Mouse (Mus musculus): ENCODE results near the gene Gm20388. TPM values are rescaled to one million over a fixed set of nuclear protein-coding genes. Genes with fewer than 3 reads are reported as not detected.

Gene Gm20388
- polyA plus RNA-seq, 1 experiment from 2014 or later: not detected

DNA sequence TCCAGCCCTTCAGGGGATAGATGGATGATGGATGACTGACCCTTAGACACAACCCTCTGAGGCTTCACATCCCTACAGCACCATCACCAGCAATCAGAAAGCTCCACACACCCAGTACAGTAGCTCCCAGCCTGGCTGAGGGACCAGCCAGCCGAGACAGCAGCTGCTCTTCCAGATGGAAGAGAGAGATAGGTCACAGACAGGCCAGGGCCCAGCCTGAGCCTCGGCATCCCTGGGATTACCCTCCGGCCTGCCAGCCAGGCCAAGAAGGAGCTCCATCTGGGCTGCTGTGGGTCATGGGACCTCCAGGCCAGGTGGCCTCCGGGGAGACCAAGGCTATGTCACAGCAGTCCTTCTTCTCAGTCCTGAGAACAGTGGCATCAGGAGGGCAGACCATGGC lies 2332.7 kb downstream of the Gm20388 start:
- 43% methylated on average over 4 of the region's 4 CpGs for WGBS (ENCODE audit: insufficient replicate concordance)
- Histone ChIP-seq H3K27ac (no peak overlapping the region), H3K4me3 (no peak overlapping the region), H3K4me1 (no peaks in the 10 kb centered on the region), H3K9ac (no peak overlapping the region), H3K27me3 (replicated peaks) (peaks cover 28% of the 10 kb centered on the region), H3K36me3 (no peaks in the 10 kb centered on the region), H3K9me3 (replicated peaks) (no peaks in the 10 kb centered on the region), H3K4me2 (no peak overlapping the region)
- ATAC-seq: no peak

DNA sequence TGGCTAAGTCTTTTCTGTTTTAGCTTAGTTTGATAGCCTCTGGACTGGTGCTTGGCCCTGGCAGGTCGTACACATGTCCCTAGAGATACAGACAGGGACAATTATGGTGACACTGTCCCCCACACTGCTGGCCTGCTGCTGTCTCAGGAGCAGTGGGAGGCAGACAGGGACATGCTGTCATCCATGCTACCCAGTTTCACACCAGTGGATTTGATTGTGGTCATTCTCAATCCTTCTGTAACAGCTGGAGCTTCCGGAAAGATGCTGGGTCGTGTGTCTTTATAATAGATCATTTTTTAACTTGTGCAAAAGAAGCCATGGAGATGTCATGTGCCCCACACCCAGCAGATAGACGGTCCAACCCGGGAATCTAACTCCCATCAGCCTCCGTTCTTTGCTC lies 2334.5 kb downstream of the Gm20388 start:
- 64% methylated on average over 6 of the region's 6 CpGs for WGBS (ENCODE audit: insufficient replicate concordance)
- H3K4me2 ChIP-seq: no peak overlapping the region
- no peaks in the 10 kb centered on the region for H3K36me3 ChIP-seq
- H3K9ac ChIP-seq: no peak overlapping the region
- peaks cover 42% of the 10 kb centered on the region for H3K27me3 ChIP-seq (replicated peaks)
- no peaks in the 10 kb centered on the region for H3K9me3 ChIP-seq (replicated peaks)
- no peak overlapping the region for H3K4me3 ChIP-seq
- no peak for ATAC-seq
- no peak overlapping the region for H3K27ac ChIP-seq
- H3K4me1 ChIP-seq: no peaks in the 10 kb centered on the region

DNA sequence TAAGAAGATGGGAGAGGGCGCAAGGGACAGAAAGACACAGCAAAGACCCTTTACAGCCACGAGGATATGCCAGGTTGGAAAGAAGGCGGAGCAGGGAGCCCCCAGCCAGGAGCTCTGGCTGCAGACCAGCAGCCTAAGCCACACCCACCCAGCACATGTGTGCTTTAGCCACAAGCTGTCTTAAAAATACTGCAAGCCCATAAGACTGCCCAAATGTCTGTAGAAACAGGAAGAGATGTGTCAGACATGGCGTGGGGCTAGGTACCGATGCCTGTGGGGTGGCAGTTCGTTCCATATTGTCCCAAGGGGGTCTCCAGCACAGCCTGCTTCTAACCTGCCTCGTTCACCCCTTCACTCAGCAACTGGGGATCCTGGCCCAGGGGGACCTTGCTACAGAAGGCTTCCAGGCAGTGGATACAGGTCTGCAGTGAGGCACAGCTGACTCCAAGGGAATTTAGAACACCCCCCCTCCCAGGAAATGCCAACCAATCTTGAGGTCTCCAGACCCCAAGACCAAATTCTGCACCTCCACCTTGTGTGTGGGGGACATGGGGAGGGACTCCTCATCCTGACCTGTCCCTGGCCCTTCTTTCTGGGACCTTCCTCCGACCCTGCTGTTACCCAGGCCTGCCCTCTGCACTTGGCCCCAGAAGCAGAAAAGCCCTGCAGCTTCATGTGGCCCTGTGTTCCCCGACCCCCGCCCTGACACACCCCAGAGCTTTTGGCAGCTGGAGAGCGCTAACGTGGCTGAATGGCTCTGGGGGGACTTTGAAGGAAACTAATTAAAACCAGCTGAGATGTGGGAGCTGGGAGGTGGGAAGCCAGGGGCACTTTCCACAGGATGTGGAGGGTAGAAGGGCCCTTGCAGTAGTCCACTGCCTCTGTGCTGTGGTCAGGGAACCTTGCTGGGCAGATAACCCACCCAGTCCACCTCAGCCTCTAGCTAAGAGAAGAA lies 2335.9 kb downstream of the Gm20388 start:
- Histone ChIP-seq H3K27ac (no peak overlapping the region), H3K36me3 (no peaks in the 10 kb centered on the region), H3K27me3 (replicated peaks) (peaks cover 53% of the 10 kb centered on the region), H3K4me2 (no peak overlapping the region), H3K9ac (no peak overlapping the region), H3K9me3 (replicated peaks) (no peaks in the 10 kb centered on the region), H3K4me3 (no peak overlapping the region), H3K4me1 (no peaks in the 10 kb centered on the region)
- ATAC-seq: no peak
- 34% methylated on average over 12 of the region's 12 CpGs for WGBS (ENCODE audit: insufficient replicate concordance)

DNA sequence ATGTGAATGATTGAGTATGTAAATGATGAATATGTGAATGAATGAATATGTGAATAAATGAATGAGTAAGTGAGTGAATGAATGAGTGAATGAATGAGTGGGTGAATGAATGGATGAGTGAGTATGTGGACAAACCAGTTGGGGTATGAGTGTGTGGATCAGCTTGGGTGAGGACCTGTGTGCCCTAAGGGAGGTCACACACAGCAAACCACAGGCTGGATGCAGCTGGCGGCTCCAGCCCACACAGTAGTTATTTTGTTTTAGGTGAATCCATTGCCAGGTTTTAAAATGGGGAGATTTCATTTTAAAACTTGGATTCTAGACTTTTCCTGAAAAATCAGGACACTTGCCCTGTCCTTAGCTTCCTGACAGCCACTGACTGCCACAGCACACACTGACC lies 2341.1 kb downstream of the Gm20388 start:
- Histone ChIP-seq H3K4me2 (no peak overlapping the region), H3K4me3 (no peak overlapping the region), H3K36me3 (no peaks in the 10 kb centered on the region), H3K27ac (no peak overlapping the region), H3K9me3 (replicated peaks) (no peaks in the 10 kb centered on the region), H3K9ac (no peak overlapping the region), H3K4me1 (no peaks in the 10 kb centered on the region), H3K27me3 (replicated peaks) (peaks cover 81% of the 10 kb centered on the region)
- WGBS (ENCODE audit: insufficient replicate concordance): 77% methylated on average over 1 of the region's 1 CpGs
- no peak for ATAC-seq

DNA sequence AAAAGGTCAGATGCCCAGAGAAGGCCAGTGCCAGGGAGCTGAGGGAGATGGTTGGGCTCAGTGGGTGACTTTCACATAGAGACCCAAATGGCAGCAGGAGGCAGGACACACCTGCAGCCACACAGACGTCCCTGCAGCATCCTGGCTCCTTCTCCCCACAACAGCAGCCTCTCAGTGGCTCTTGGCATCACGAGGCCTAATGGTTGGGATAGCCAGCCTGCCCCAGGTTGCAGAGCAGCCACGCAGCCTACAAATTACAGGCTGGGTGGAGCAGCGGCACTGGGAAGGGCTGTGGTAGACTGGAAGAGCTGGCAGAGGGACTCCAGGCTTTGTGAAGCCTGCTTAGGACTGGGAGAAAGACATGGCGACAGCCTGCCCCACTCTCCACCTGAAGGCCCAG lies 2341.7 kb downstream of the Gm20388 start:
- Histone ChIP-seq H3K36me3 (no peaks in the 10 kb centered on the region), H3K9ac (no peak overlapping the region), H3K4me2 (no peak overlapping the region), H3K27ac (no peak overlapping the region), H3K4me3 (no peak overlapping the region), H3K4me1 (no peaks in the 10 kb centered on the region), H3K27me3 (replicated peaks) (peaks cover 84% of the 10 kb centered on the region), H3K9me3 (replicated peaks) (no peaks in the 10 kb centered on the region)
- WGBS (ENCODE audit: insufficient replicate concordance): 47% methylated on average over 5 of the region's 5 CpGs
- no peak for ATAC-seq

DNA sequence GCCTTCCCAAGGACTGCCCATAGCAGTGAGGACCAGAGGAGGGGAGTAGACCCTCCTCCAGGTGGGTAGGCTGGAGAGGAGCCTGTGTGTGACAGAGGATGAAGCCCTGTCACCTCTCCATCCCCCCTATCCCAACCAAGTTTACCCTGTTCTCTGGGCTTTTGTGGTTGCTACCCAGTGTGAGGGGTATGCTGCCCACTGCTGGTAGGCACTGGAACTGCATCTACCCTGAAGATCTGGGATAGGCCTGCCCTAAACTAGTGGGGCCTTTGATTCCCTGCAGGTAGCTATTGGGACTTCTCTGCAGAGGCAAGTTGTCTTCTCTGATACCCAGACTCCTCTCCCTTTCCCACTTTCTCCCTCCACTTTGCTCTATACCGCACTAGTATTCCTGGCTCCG lies 2348.7 kb downstream of the Gm20388 start:
- H3K9me3 ChIP-seq (replicated peaks): no peaks in the 10 kb centered on the region
- no peak overlapping the region for H3K9ac ChIP-seq
- H3K27ac ChIP-seq: no peak overlapping the region
- H3K4me2 ChIP-seq: no peak overlapping the region
- H3K4me3 ChIP-seq: no peak overlapping the region
- H3K36me3 ChIP-seq: no peaks in the 10 kb centered on the region
- no peak for ATAC-seq
- peaks cover 96% of the 10 kb centered on the region for H3K27me3 ChIP-seq (replicated peaks)
- H3K4me1 ChIP-seq: peaks cover 2% of the 10 kb centered on the region; the same call in 1 of the 2 replicates
- 58% methylated on average over 2 of the region's 2 CpGs for WGBS (ENCODE audit: insufficient replicate concordance)

DNA sequence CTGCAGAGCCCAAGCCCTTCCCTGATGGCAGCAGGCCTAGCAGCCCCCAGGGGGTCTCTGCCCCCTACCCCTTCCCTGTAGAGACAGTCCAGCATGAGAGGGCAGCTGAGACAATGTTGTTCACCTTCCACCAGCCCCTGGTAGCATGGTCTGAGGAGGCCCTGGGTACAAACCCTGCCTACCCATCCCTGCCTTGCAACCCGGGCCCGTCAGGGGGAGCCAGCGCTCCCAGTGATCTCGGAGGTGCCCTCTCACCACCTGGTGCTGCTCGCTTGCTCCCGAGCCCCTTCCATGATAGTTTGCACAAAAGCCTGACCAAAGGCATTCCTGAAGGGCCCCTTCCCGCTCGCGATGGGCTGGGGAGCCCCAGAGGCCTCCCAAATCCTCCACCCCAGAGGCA lies 2350.1 kb downstream of the Gm20388 start:
- Histone ChIP-seq H3K36me3 (no peaks in the 10 kb centered on the region), H3K4me2 (no peak overlapping the region), H3K4me3 (no peak overlapping the region), H3K27ac (no peak overlapping the region), H3K9ac (no peak overlapping the region), H3K4me1 (peaks cover 6% of the 10 kb centered on the region; the same call in 1 of the 2 replicates), H3K9me3 (replicated peaks) (no peaks in the 10 kb centered on the region), H3K27me3 (replicated peaks) (peaks cover 96% of the 10 kb centered on the region)
- ATAC-seq: no peak
- WGBS (ENCODE audit: insufficient replicate concordance): 51% methylated on average over 9 of the region's 9 CpGs

DNA sequence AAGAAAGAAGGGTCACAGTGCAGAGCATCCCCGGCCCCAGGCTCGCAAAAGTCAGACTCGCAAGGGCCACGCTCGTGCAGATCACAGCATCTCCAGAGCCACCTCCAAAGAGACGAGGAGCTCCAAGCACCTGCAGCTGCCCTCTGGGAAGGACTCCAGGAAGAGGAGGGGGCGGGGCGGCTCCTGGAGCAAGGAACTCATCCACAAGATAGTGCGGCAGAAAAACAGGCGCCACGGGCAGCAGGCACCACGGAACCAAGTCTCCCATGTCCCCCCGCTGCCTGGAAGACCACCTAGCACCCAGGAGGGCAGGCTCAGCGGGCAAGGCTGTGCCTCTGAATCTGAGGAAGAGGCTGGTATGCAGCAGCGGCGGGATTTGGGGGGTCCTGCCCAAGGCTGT lies 2352.2 kb downstream of the Gm20388 start:
- no peaks in the 10 kb centered on the region for H3K36me3 ChIP-seq
- H3K4me3 ChIP-seq: no peak overlapping the region
- H3K27ac ChIP-seq: no peak overlapping the region
- H3K27me3 ChIP-seq (replicated peaks): peaks cover 96% of the 10 kb centered on the region
- ATAC-seq: no peak
- no peaks in the 10 kb centered on the region for H3K9me3 ChIP-seq (replicated peaks)
- no peak overlapping the region for H3K9ac ChIP-seq
- WGBS (ENCODE audit: insufficient replicate concordance): 47% methylated on average over 16 of the region's 16 CpGs
- H3K4me1 ChIP-seq: peaks cover 6% of the 10 kb centered on the region; the same call in 1 of the 2 replicates
- H3K4me2 ChIP-seq: no peak overlapping the region

DNA sequence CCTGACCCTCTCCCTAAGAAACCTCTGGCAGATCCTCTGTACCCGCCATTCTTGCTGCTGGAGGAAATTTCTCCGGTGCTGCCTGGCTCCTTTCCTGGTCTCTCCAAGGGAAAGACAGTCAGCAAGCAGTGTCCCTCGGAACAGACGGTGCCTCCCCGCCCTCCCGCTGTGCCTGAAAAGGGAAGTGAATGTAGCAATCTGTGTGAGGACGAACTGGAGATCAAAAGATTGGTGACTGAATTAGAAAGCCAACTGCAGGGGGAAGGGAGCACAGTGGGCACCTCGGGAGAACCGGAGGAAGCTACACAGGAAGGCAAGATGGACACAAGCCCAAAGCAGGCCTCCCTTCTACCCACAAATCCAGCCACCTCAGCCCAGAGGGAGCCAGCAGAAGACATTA lies 2353.6 kb downstream of the Gm20388 start:
- WGBS (ENCODE audit: insufficient replicate concordance): 12% methylated on average over 9 of the region's 9 CpGs
- H3K4me2 ChIP-seq: no peak overlapping the region
- ATAC-seq: no peak
- no peak overlapping the region for H3K9ac ChIP-seq
- no peak overlapping the region for H3K27ac ChIP-seq
- peaks cover 16% of the 10 kb centered on the region for H3K4me1 ChIP-seq
- no peaks in the 10 kb centered on the region for H3K36me3 ChIP-seq
- peaks cover 95% of the 10 kb centered on the region for H3K27me3 ChIP-seq (replicated peaks)
- H3K9me3 ChIP-seq (replicated peaks): no peaks in the 10 kb centered on the region
- no peak overlapping the region for H3K4me3 ChIP-seq

DNA sequence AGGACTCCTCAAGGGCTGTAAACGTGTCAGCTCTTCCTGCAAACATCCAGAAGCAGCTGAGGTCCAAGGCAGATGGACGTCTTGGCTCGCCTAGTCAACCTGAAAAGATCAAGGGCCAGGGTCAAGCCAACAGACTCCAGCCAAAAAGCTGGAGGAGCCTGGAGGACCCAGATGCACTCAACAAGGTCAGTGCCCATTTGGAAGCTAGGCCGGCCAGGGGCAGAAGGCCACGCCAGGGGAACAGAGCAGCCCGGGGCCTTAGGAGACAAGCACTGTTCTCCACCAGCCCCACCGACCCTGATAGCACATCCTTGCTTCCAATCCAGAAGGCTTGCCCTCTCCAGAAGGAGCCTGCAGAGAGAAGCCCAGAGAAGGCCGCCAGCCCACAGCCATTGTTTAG lies 2354.9 kb downstream of the Gm20388 start:
- 73% methylated on average over 8 of the region's 8 CpGs for WGBS (ENCODE audit: insufficient replicate concordance)
- Histone ChIP-seq H3K9ac (no peak overlapping the region), H3K36me3 (no peaks in the 10 kb centered on the region), H3K27me3 (replicated peaks) (peaks cover 96% of the 10 kb centered on the region), H3K4me2 (no peak overlapping the region), H3K27ac (no peak overlapping the region), H3K4me3 (no peak overlapping the region), H3K9me3 (replicated peaks) (no peaks in the 10 kb centered on the region), H3K4me1 (peaks cover 22% of the 10 kb centered on the region)
- no peak for ATAC-seq

DNA sequence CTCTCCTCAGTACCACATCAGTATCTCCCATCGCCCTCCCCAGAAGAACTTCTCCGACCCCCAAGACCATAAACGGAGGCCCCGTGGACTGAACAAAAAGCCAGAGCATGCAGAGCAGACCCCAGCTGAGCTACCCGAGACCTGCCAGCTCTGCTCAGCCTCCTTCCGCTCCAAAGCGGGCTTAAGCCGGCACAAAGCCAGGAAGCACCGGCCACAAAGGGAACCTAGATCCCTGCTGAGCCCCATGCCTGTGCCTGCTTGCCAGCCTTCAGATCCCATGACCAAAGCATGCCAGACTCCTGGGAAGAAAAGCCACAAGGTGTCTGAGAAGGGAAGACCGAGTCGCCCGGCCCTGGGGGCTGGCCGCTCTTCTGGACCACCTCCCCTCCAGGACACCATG lies 2356.2 kb downstream of the Gm20388 start:
- no peak overlapping the region for H3K4me3 ChIP-seq
- no peaks in the 10 kb centered on the region for H3K36me3 ChIP-seq
- ATAC-seq: no peak
- H3K4me1 ChIP-seq: peaks cover 25% of the 10 kb centered on the region
- H3K9me3 ChIP-seq (replicated peaks): no peaks in the 10 kb centered on the region
- no peak overlapping the region for H3K4me2 ChIP-seq
- 56% methylated on average over 13 of the region's 13 CpGs for WGBS (ENCODE audit: insufficient replicate concordance)
- no peak overlapping the region for H3K27ac ChIP-seq
- no peak overlapping the region for H3K9ac ChIP-seq
- peaks cover 95% of the 10 kb centered on the region for H3K27me3 ChIP-seq (replicated peaks)

DNA sequence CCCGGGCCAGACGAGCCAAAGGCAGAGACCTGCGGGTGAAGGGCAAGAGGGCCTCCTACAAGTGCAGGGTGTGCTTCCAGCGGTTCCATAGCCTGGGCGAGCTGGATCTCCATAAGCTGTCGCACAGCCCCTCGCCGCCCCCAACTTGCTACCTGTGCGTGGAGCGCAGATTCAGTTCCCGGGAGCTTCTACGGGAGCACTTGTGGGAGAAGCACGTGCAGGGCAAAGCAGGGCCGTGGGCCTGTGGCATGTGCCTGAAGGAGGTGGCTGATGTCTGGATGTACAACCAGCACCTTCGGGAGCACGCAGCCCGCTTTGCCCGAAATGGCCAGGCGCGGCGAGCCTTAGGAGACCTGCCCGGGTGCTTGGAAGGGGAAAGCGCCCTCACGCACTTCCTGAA lies 2358.2 kb downstream of the Gm20388 start:
- peak overlapping the region; percentile 81 for H3K4me2 ChIP-seq
- ATAC-seq: no peak
- peak overlapping the region; percentile 69 for H3K9ac ChIP-seq
- H3K4me1 ChIP-seq: peaks cover 44% of the 10 kb centered on the region
- no peaks in the 10 kb centered on the region for H3K36me3 ChIP-seq
- no peaks in the 10 kb centered on the region for H3K9me3 ChIP-seq (replicated peaks)
- peaks cover 78% of the 10 kb centered on the region for H3K27me3 ChIP-seq (replicated peaks)
- no peak overlapping the region for H3K27ac ChIP-seq
- H3K4me3 ChIP-seq: peak overlapping the region; percentile 56
- WGBS (ENCODE audit: insufficient replicate concordance): 46% methylated on average over 24 of the region's 24 CpGs

Measured in liver, embryonic 12.5 days (tissue).